Mouse (Mus musculus): ENCODE results near the gene Dnmbp. TPM values are rescaled to one million over a fixed set of nuclear protein-coding genes. Genes with fewer than 3 reads are reported as not detected.
A peak's percentile ranks its signal among the peaks of the same experiment; 100 is the strongest.

The Dnmbp gene
- polyA plus RNA-seq, 1 experiment, result 53.4 TPM

GRCm38 (mm10) chr19:43900690-43901089, 39.3 kb downstream of the Dnmbp start:
- no peaks in the 10 kb centered on the region for H3K27me3 ChIP-seq (ENCODE audit: control insufficient read depth, insufficient read depth, low read length)

GRCm38 (mm10) chr19:43898547-43898946, 41.4 kb downstream of the Dnmbp start:
- H3K4me1 ChIP-seq (ENCODE audit: control insufficient read depth, insufficient read depth, insufficient read length, low read length), result peaks cover 11% of the 10 kb centered on the region
- H3K36me3 ChIP-seq (ENCODE audit: control insufficient read depth, insufficient read depth, low read length), result peaks cover 13% of the 10 kb centered on the region
- TF ChIP-seq POLR2A (IDR thresholded peaks at IDR 0.05; ENCODE audit: low read depth, low read length), result no peak
- no peak for TF ChIP-seq CTCF (IDR thresholded peaks at IDR 0.05; ENCODE audit: extremely low read depth, insufficient read length, insufficient replicate concordance, low read depth, low read length)
- 78% methylated on average over 10 of the region's 10 CpGs for WGBS
- H3K4me3 ChIP-seq (ENCODE audit: low read depth, low read length), result no peak overlapping the region
- H3K27me3 ChIP-seq (ENCODE audit: control insufficient read depth, insufficient read depth, low read length), result no peaks in the 10 kb centered on the region
- no peak overlapping the region for H3K27ac ChIP-seq (ENCODE audit: insufficient read depth, low read depth, low read length)

More at GRCm38 (mm10) chr19:43900690-43901089, 39.3 kb downstream of the Dnmbp start:
- 30% methylated on average over 9 of the region's 9 CpGs for WGBS
- Histone ChIP-seq H3K4me3 (ENCODE audit: low read depth, low read length) (no peak overlapping the region), H3K4me1 (ENCODE audit: control insufficient read depth, insufficient read depth, insufficient read length, low read length) (peaks cover 16% of the 10 kb centered on the region), H3K27ac (ENCODE audit: insufficient read depth, low read depth, low read length) (no peak overlapping the region), H3K36me3 (ENCODE audit: control insufficient read depth, insufficient read depth, low read length) (peaks cover 13% of the 10 kb centered on the region)
- TF ChIP-seq POLR2A (IDR thresholded peaks at IDR 0.05; ENCODE audit: low read depth, low read length) (no peak), CTCF (IDR thresholded peaks at IDR 0.05; ENCODE audit: extremely low read depth, insufficient read length, insufficient replicate concordance, low read depth, low read length) (no peak)

- peaks cover 1% of the 10 kb centered on the region for H3K36me3 ChIP-seq (ENCODE audit: control insufficient read depth, insufficient read depth, low read length)
- no peak overlapping the region for H3K4me3 ChIP-seq (ENCODE audit: low read depth, low read length)
- no peaks in the 10 kb centered on the region for H3K27me3 ChIP-seq (ENCODE audit: control insufficient read depth, insufficient read depth, low read length)
- whole genome bisulfite sequencing, result 88% methylated on average over 14 of the region's 14 CpGs
- TF ChIP-seq CTCF (IDR thresholded peaks at IDR 0.05; ENCODE audit: extremely low read depth, insufficient read length, insufficient replicate concordance, low read depth, low read length) (no peak), POLR2A (IDR thresholded peaks at IDR 0.05; ENCODE audit: low read depth, low read length) (no peak)
- peaks cover 14% of the 10 kb centered on the region for H3K4me1 ChIP-seq (ENCODE audit: control insufficient read depth, insufficient read depth, insufficient read length, low read length)
- no peak overlapping the region for H3K27ac ChIP-seq (ENCODE audit: insufficient read depth, low read depth, low read length)
These were observed 43.5 kb downstream of the Dnmbp start for GRCm38 (mm10) chr19:43896441-43896840.

GRCm38 (mm10) chr19:43895951-43896350, 44.0 kb downstream of the Dnmbp start:
- 85% methylated on average over 5 of the region's 5 CpGs for WGBS
- TF ChIP-seq POLR2A (IDR thresholded peaks at IDR 0.05; ENCODE audit: low read depth, low read length), result no peak
- TF ChIP-seq CTCF (IDR thresholded peaks at IDR 0.05; ENCODE audit: extremely low read depth, insufficient read length, insufficient replicate concordance, low read depth, low read length), result no peak

GRCm38 (mm10) chr19:43894821-43895220, 45.2 kb downstream of the Dnmbp start:
- Histone ChIP-seq H3K27ac (ENCODE audit: insufficient read depth, low read depth, low read length) (peak overlapping the region; percentile 50), H3K27me3 (ENCODE audit: control insufficient read depth, insufficient read depth, low read length) (no peaks in the 10 kb centered on the region), H3K4me3 (ENCODE audit: low read depth, low read length) (no peak overlapping the region), H3K36me3 (ENCODE audit: control insufficient read depth, insufficient read depth, low read length) (no peaks in the 10 kb centered on the region), H3K4me1 (ENCODE audit: control insufficient read depth, insufficient read depth, insufficient read length, low read length) (peaks cover 13% of the 10 kb centered on the region)
- TF ChIP-seq POLR2A (IDR thresholded peaks at IDR 0.05; ENCODE audit: low read depth, low read length), result no peak
- no peak for TF ChIP-seq CTCF (IDR thresholded peaks at IDR 0.05; ENCODE audit: extremely low read depth, insufficient read length, insufficient replicate concordance, low read depth, low read length)
- WGBS, result 17% methylated on average over 9 of the region's 9 CpGs

More at GRCm38 (mm10) chr19:43895951-43896350, 44.0 kb downstream of the Dnmbp start:
- Histone ChIP-seq H3K4me1 (ENCODE audit: control insufficient read depth, insufficient read depth, insufficient read length, low read length) (peaks cover 11% of the 10 kb centered on the region), H3K36me3 (ENCODE audit: control insufficient read depth, insufficient read depth, low read length) (no peaks in the 10 kb centered on the region; the same call in 1 of the 2 replicates), H3K27ac (ENCODE audit: insufficient read depth, low read depth, low read length) (no peak overlapping the region), H3K27me3 (ENCODE audit: control insufficient read depth, insufficient read depth, low read length) (no peaks in the 10 kb centered on the region), H3K4me3 (ENCODE audit: low read depth, low read length) (no peak overlapping the region)

- Histone ChIP-seq H3K4me3 (ENCODE audit: low read depth, low read length) (no peak overlapping the region), H3K36me3 (ENCODE audit: control insufficient read depth, insufficient read depth, low read length) (no peaks in the 10 kb centered on the region), H3K4me1 (ENCODE audit: control insufficient read depth, insufficient read depth, insufficient read length, low read length) (peaks cover 13% of the 10 kb centered on the region), H3K27me3 (ENCODE audit: control insufficient read depth, insufficient read depth, low read length) (no peaks in the 10 kb centered on the region), H3K27ac (ENCODE audit: insufficient read depth, low read depth, low read length) (peak overlapping the region; percentile 50)
- WGBS, result 20% methylated on average over 7 of the region's 7 CpGs
- TF ChIP-seq POLR2A (IDR thresholded peaks at IDR 0.05; ENCODE audit: low read depth, low read length) (no peak), CTCF (IDR thresholded peaks at IDR 0.05; ENCODE audit: extremely low read depth, insufficient read length, insufficient replicate concordance, low read depth, low read length) (no peak)
These were observed 45.9 kb downstream of the Dnmbp start for GRCm38 (mm10) chr19:43894070-43894469.

GRCm38 (mm10) chr19:43890487-43890886, 49.5 kb downstream of the Dnmbp start:
- peak overlapping the region; percentile 75 for H3K4me3 ChIP-seq (ENCODE audit: low read depth, low read length)
- peak overlapping the region; percentile 93 for H3K27ac ChIP-seq (ENCODE audit: insufficient read depth, low read depth, low read length)
- no peaks in the 10 kb centered on the region for H3K36me3 ChIP-seq (ENCODE audit: control insufficient read depth, insufficient read depth, low read length)
- TF ChIP-seq CTCF (IDR thresholded peaks at IDR 0.05; ENCODE audit: extremely low read depth, insufficient read length, insufficient replicate concordance, low read depth, low read length) (no peak), POLR2A (IDR thresholded peaks at IDR 0.05; ENCODE audit: low read depth, low read length) (peak; percentile 99)
- H3K27me3 ChIP-seq (ENCODE audit: control insufficient read depth, insufficient read depth, low read length), result no peaks in the 10 kb centered on the region
- H3K4me1 ChIP-seq (ENCODE audit: control insufficient read depth, insufficient read depth, insufficient read length, low read length), result peaks cover 16% of the 10 kb centered on the region
- WGBS, result 28% methylated on average over 5 of the region's 5 CpGs

Data from small intestine, adult 2 months (tissue).